Mouse (Mus musculus) CD4-positive helper T cell, adult 2 months (primary cell): Measurements from ENCODE around the gene 1700025G04Rik.

Experiments used
- DNase-seq: peaks from one replicate; pipeline ENCODE4 v3.0.0-alpha.2; 2012; ENCODE audit warnings: low read depth, missing footprints, low spot score

Gene 1700025G04Rik

GRCm38 (mm10) chr1:151995948-151996697 is 93.8 kb downstream of the 1700025G04Rik start:
- DNase-seq, result no peak

DNA sequence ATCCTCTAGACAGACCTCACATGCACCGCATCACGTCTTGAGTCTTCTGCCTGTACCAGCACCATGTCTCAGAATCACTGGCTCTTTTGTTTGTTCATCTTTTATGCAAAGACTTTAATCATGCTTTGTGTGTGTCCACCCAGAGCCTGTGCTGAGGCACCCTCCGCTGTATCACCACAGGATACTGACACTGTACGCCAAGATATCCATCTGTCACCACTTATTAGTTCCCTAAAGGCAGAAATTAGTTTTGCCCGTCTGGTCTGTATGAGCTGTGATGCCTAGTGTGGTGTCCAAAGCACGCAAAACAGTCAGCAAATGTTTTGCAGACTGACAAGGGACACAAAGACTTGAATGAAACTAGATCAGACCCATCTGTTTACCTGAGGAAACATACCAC is 95.7 kb downstream of the 1700025G04Rik start:
- DNase-seq, result no peak

DNA sequence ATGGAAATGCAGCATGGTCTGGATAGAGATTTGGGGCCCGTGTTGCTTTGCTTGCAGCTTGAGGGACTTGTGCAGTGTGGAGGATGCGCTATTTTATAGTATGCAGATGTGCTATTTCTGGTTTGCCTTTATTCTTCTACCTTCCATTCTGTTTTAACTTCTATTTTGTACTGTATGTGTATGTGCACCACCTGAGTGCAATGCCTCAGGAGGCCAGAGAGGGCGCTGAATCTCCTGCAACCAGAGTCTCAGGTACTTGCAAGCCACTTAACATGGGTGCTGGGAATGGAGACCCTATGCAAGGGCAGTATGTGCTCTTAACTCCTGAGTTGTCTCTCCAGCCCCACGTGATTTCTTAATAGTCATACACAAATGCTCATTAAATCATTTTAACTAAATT is 98.4 kb downstream of the 1700025G04Rik start:
- no peak for DNase-seq

DNA sequence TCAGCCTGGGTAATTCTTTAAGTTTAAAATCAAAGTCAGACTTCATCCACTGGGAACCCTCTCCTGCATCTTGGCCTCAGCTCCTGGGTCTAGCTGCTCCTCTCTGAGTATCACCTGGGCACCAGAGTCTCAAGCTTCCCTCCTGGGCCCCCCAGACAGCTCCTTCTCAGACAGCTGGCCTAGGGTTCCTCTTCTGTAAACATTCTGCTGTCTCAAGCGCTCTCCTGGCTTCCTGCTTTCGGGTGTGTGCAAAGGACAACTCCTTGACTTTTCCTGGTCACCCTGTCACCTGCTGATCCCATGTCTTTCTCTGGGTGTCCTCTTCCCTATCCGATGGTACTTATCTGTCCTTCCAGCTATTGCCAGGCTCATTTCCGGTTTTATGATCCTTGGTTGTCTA is 99.3 kb downstream of the 1700025G04Rik start:
- no peak for DNase-seq

- DNase-seq, result no peak
Measured at GRCm38 (mm10) chr1:151988713-151989112, 101.2 kb downstream of the 1700025G04Rik start.

GRCm38 (mm10) chr1:151988066-151988465 is 101.9 kb downstream of the 1700025G04Rik start:
- no peak for DNase-seq

DNA sequence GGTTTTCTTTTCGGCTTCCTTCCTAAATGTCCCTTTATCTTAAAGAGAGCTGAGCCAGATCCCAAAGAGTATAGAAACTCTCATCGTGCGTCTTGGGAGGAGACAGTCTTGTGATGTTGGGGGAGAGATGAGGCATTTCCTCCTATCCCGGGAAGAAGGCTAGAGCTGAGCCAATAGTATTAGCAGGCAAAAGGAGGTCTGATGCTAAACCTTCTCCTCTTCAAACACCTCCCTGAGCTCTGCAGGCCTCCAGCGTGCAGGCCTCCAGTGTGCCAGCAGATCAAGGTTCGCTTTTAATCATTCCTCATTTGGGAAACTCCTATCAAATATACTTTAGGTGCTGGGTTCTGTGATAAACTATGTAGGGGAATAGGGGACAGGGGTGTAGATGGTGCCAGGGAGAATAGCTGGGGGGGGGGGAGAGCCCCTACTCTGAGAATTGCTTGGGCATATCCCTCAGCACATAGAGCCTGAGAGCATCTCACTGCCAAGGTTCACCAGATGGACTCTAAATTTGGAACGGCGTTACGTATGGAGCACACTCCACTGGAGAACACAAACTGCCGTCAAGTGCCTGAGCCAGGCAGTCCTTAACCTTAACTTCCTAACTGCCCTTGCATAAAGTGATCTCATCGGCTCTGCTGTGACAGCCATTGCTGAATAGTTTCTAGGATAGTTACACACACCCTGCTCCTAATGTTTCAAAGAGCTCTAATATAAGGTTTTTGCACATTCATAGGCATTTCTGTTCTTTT is 103.7 kb downstream of the 1700025G04Rik start:
- no peak for DNase-seq

DNA sequence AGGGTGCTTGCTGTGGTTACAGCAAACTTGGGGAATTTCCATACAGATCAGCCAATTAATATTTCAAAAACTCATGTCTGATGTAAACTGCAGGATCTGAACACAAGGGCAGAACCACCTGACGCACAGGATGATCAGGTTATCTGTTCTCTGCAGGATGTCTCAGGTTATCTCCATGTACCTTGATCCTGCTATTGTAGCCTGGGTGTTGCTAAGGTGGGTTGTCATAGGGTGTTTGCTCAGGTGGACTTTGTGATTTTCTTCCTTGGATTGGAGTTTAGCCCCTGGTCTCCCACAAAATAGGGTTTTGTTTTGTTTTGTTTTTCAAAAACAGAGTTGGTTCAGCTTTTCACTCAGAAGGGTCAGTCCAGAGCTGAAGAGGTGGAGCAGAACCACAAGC is 104.9 kb downstream of the 1700025G04Rik start:
- DNase-seq, result no peak

DNA sequence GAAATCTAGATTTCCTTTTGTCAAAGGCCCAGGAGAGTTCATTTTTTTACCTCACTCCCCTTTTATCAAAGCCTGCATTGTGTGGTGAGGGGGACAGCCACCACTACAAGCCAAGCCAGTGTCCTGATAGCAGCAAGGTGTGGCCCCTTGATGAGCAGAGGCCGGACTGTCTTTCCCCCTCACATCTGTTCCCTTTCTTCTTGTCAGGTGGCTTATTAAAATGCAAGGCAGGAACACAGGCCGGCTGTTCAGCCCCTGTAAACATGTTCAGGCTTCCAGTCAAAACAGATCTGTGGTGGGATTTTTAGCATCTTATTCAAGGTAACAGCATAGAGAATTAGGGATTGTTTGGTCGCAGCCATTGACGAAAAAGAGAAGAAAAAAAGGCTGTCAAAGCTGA is 105.9 kb downstream of the 1700025G04Rik start:
- no peak for DNase-seq

GRCm38 (mm10) chr1:151980498-151980897 is 109.4 kb downstream of the 1700025G04Rik start:
- no peak for DNase-seq

- DNase-seq, result no peak
Measured at GRCm38 (mm10) chr1:151979803-151980456, 110.0 kb downstream of the 1700025G04Rik start.

DNA sequence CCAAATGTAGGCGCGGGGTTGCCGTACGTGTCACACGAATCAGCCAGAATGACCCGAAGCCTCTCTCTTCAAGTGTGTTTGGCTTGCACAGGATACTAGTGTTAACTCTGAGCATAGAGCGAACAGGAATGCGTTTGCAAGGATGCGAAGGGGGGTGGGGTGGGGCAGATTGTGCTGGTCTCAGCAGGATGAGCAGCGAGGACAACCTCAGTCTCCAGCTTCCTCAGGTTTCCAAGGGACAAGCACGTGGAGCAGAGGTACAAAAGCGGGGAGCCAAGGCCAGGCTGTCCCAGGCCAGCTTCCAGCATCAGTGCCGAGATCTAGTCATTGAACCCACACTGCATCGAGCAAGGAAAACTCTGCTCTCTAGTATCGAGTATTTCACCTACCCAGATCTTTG is 111.2 kb downstream of the 1700025G04Rik start:
- DNase-seq, result no peak

- no peak for DNase-seq
Measured at GRCm38 (mm10) chr1:151977596-151977995, 112.3 kb downstream of the 1700025G04Rik start.

- DNase-seq, result no peak
Measured at GRCm38 (mm10) chr1:151976850-151977249, 113.1 kb downstream of the 1700025G04Rik start.

DNA sequence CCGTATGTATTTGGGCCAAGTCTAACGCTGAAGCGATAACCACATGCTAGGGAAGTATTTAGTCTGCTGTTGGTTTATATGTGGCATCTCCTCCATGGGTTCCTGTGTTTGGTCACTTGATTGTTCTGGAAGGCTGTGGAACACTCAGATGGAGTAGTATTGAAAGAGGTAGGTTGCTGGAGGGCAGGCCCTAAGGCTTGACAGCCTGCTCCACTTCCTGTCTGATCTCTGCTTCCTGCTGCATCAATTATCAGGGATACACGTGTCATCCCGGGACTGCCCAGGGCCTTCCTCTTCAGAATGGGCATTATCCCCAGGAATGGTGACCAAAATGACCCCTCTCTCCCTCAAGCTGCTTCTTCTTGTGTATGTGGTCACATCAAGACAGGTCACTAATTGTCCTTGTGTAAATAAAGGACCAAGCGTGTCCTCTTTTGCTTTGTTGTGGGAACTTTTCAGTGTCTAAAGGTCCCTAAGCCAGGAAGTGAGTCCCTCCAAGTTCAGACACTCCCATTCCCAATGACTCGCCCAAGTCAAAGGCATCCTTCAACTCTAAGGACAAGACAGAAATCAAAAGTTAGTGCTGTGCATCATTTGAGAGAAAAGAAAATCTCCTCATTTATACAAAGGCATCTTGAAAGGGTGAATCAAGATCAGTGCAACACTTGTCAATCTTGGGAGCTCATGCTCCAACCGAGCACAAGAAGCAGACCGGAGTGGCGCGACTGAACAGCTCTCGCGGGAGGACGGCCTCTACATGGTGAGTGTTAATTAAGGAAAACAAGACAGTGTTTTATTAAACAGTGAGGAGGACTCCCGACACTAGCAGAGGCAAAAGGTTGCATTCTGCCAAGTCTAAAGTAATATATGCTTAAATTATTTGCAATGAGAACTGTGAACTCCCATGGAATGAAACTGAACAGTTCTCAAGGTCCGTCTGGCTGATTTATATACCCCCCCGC is 114.2 kb downstream of the 1700025G04Rik start:
- no peak for DNase-seq

DNA sequence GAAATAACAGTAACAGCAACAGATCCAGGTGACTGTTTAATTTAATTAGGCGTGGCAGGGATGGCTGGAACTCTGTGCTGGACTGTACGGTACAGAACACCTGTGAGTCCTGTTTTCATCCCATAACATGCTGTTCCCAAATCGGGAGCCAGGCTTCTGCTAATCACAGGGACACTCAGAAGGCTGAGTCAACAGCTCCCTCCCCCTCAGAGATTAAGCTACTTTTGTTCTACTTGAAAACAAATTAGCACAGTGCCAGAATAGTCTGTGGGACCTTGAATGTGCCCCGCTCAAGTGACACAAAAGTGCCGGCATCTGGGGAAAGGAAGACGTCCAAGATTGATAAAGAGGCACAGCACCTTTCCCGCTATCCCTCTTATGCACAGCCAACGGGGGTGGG is 115.0 kb downstream of the 1700025G04Rik start:
- DNase-seq, result no peak

GRCm38 (mm10) chr1:151974424-151974823 is 115.5 kb downstream of the 1700025G04Rik start:
- peak; percentile 37 for DNase-seq

GRCm38 (mm10) chr1:151973110-151973700 is 116.7 kb downstream of the 1700025G04Rik start:
- DNase-seq, result peak; percentile 61

GRCm38 (mm10) chr1:151971581-151971980 is 118.3 kb downstream of the 1700025G04Rik start:
- DNase-seq, result no peak

DNA sequence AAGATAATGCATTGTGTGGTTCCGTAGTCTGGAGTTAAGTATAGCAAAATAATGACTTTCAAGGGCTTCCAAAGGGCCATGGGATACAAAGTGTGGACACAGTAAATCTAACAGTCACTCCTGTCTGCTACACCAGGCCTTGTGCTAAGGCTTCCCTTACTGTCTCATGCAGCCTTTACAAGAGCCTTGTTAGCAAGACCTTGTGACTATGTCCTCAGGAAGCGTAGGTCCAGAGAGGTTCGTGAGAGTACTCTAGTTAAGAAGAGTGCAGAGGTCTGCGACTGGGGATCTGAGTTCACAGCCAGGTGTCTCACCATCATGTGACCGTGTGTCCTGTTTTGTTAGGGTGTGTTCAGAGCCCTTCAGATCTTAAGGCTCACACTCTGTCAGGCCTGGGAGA is 121.8 kb downstream of the 1700025G04Rik start:
- DNase-seq, result no peak

- DNase-seq, result no peak
Measured at GRCm38 (mm10) chr1:151964811-151965210, 125.1 kb downstream of the 1700025G04Rik start.
